Mouse (Mus musculus) liver, embryonic 11.5 days (tissue): ENCODE measurements around the gene Zfp652. TPM values are rescaled to one million over a fixed set of nuclear protein-coding genes. Genes with fewer than 3 reads are reported as not detected.

ENCODE experiments used
- ATAC-seq: fragments of 200-750 bp; cut with Nextera tagmentation; replicated peaks from 2 replicates; pipeline ENCODE4 v1.8.0; 2017; ENCODE audit warnings: moderate number of reproducible peaks, mild to moderate bottlenecking, moderate TSS enrichment, moderate library complexity; ENCODE audit not compliant: low FRiP score
- DNase-seq: peaks from one replicate; pipeline ENCODE4 v3.0.0-alpha.2; 2017; ENCODE audit warnings: low spot score
- H3K27ac ChIP-seq: fragments of 300-500 bp; sonication (generic); 2 replicates; pipeline ENCODE4 v1.5.1; 2014; ENCODE audit warnings: mild to moderate bottlenecking, low read depth, low read length, control low read depth
- H3K27me3 ChIP-seq: fragments of 300-500 bp; sonication (generic); replicated peaks from 2 replicates; pipeline ENCODE4 v1.6.1; 2014; ENCODE audit warnings: low read length, mixed read lengths; ENCODE audit not compliant: control insufficient read depth, insufficient read depth
- H3K36me3 ChIP-seq: fragments of 300-500 bp; sonication (generic); 2 replicates; pipeline ENCODE4 v1.6.1; 2014; ENCODE audit warnings: mild to moderate bottlenecking, low read length, moderate library complexity, mixed read lengths; ENCODE audit not compliant: control insufficient read depth, insufficient read depth
- H3K4me1 ChIP-seq: fragments of 300-500 bp; sonication (generic); replicated peaks from 2 replicates; pipeline ENCODE4 v1.6.1; 2014; ENCODE audit warnings: low read length, mixed read lengths; ENCODE audit not compliant: control insufficient read depth, insufficient read depth
- H3K4me2 ChIP-seq: fragments of 300-500 bp; sonication (generic); 2 replicates; pipeline ENCODE4 v1.6.1; 2014; ENCODE audit warnings: mild to moderate bottlenecking, control low read depth, moderate library complexity
- H3K4me3 ChIP-seq: fragments of 300-500 bp; sonication (generic); 2 replicates; pipeline ENCODE4 v1.5.1; 2014; ENCODE audit warnings: low read depth, low read length, control low read depth
- H3K9ac ChIP-seq: fragments of 300-500 bp; sonication (generic); 2 replicates; pipeline ENCODE4 v1.6.1; 2014; ENCODE audit warnings: low read depth, low read length, control low read depth
- H3K9me3 ChIP-seq: fragments of 300-500 bp; sonication (generic); 2 replicates; pipeline ENCODE4 v1.6.1; 2016; ENCODE audit warnings: low read length, inconsistent platforms, mixed read lengths; ENCODE audit not compliant: control insufficient read depth
- WGBS: fragments of 180-500 bp; shearing (Covaris S2); extraction: QIAGEN DNeasy Blood & Tissue Kit; methylation state at CpG from one replicate; pipeline ENCODE4 v1.1.7; 2014; 5-methylcytosine and 5-hydroxymethylcytosine counted together
- polyA plus RNA-seq: library from polyadenylated mRNA; unstranded; fragments of >200 nt; fragmentation: Nextera tagmentation; extraction: Ambion mirVana; gene quantifications from 2 replicates; pipeline ENCODE4 v1.2.1, GENCODE M21; 2014

The Zfp652 gene
- polyA plus RNA-seq, 1 experiment from 2014 or later = 8.7 TPM

GRCm38 (mm10) chr11:95842074-95842681 lies 129.7 kb downstream of the Zfp652 start, which contains the start of gene Abi3:
Gene Abi3, minus strand, starts transcription at chr11:95842476.
- H3K36me3 ChIP-seq = no peaks in the 10 kb centered on the region
- ATAC-seq = peak; percentile 79
- H3K4me1 ChIP-seq = peaks cover 24% of the 10 kb centered on the region

GRCm38 (mm10) chr11:95842953-95843352 lies 130.5 kb downstream of the Zfp652 start:
- no peaks in the 10 kb centered on the region for H3K9me3 ChIP-seq
- peaks cover 24% of the 10 kb centered on the region for H3K4me1 ChIP-seq
- H3K4me3 ChIP-seq = no peak overlapping the region
- ATAC-seq (no peak; the same call in 1 of the 2 replicates), DNase-seq (no peak)
- peak overlapping the region; percentile 6 for H3K4me2 ChIP-seq
- H3K27me3 ChIP-seq = peaks cover 5% of the 10 kb centered on the region; the same call in 1 of the 2 replicates
- H3K9ac ChIP-seq = no peak overlapping the region
- WGBS = 42% methylated on average over 5 of the region's 5 CpGs
- H3K36me3 ChIP-seq = no peaks in the 10 kb centered on the region
- no peak overlapping the region for H3K27ac ChIP-seq

More at GRCm38 (mm10) chr11:95842074-95842681, 129.7 kb downstream of the Zfp652 start, which contains the start of gene Abi3:
- Histone ChIP-seq H3K4me3 (peak within 1 kb of the TSS; percentile 27), H3K9me3 (no peaks in the 10 kb centered on the region), H3K4me2 (peak within 1 kb of the TSS; percentile 51), H3K27me3 (peaks cover 5% of the 10 kb centered on the region; the same call in 1 of the 2 replicates), H3K9ac (peak within 1 kb of the TSS; percentile 38; the same call in 1 of the 2 replicates), H3K27ac (peak within 1 kb of the TSS; percentile 46)
- 8% methylated on average over 11 of the region's 11 CpGs for WGBS
- DNase-seq = peak; percentile 58

- no peak overlapping the region for H3K9ac ChIP-seq
- H3K4me3 ChIP-seq = peak overlapping the region; percentile 21
These were observed 131.0 kb downstream of the Zfp652 start for GRCm38 (mm10) chr11:95843421-95843950.

GRCm38 (mm10) chr11:95844935-95845334 lies 132.5 kb downstream of the Zfp652 start:
- no peaks in the 10 kb centered on the region for H3K36me3 ChIP-seq
- no peak overlapping the region for H3K4me3 ChIP-seq
- no peak for DNase-seq
- H3K4me2 ChIP-seq = peak overlapping the region; percentile 5; the same call in 1 of the 2 replicates
- no peak overlapping the region for H3K27ac ChIP-seq
- ATAC-seq = no peak
- no peak overlapping the region for H3K9ac ChIP-seq
- H3K27me3 ChIP-seq = peaks cover 5% of the 10 kb centered on the region; the same call in 1 of the 2 replicates
- no peaks in the 10 kb centered on the region for H3K9me3 ChIP-seq
- peaks cover 24% of the 10 kb centered on the region for H3K4me1 ChIP-seq
- WGBS = 52% methylated on average over 4 of the region's 4 CpGs

More at GRCm38 (mm10) chr11:95843421-95843950, 131.0 kb downstream of the Zfp652 start:
- H3K27ac ChIP-seq = no peak overlapping the region
- peaks cover 24% of the 10 kb centered on the region for H3K4me1 ChIP-seq
- ATAC-seq (no peak), DNase-seq (no peak)
- H3K4me2 ChIP-seq = peak overlapping the region; percentile 34; the same call in 1 of the 2 replicates
- no peaks in the 10 kb centered on the region for H3K9me3 ChIP-seq
- H3K36me3 ChIP-seq = no peaks in the 10 kb centered on the region
- H3K27me3 ChIP-seq = peaks cover 5% of the 10 kb centered on the region; the same call in 1 of the 2 replicates
- WGBS = 38% methylated on average over 6 of the region's 6 CpGs

- H3K9ac ChIP-seq = no peak overlapping the region
- H3K9me3 ChIP-seq = no peaks in the 10 kb centered on the region
- H3K4me2 ChIP-seq = no peak overlapping the region
- H3K36me3 ChIP-seq = no peaks in the 10 kb centered on the region
- H3K4me1 ChIP-seq = no peaks in the 10 kb centered on the region
- H3K27ac ChIP-seq = no peak overlapping the region
- ATAC-seq (no peak), DNase-seq (no peak)
- 0 out of 2 replicates have a peak, but pooled peaks cover 4% of the 10 kb centered on the region for H3K27me3 ChIP-seq
- H3K4me3 ChIP-seq = no peak overlapping the region
- 75% methylated on average over 2 of the region's 2 CpGs for WGBS
These were observed 138.4 kb downstream of the Zfp652 start for GRCm38 (mm10) chr11:95850898-95851297.

- ATAC-seq = no peak
- Histone ChIP-seq H3K4me3 (no peak overlapping the region), H3K4me2 (no peak overlapping the region; the same call in 1 of the 2 replicates), H3K27ac (no peak overlapping the region), H3K27me3 (0 out of 2 replicates have a peak, but pooled peaks cover 4% of the 10 kb centered on the region), H3K36me3 (no peaks in the 10 kb centered on the region), H3K9me3 (no peaks in the 10 kb centered on the region), H3K4me1 (peaks cover 4% of the 10 kb centered on the region; the same call in 1 of the 2 replicates), H3K9ac (no peak overlapping the region)
- no peak for DNase-seq
- 44% methylated on average over 5 of the region's 5 CpGs for WGBS
These were observed 141.2 kb downstream of the Zfp652 start for GRCm38 (mm10) chr11:95853684-95854083.

- H3K4me2 ChIP-seq = no peak overlapping the region
- no peaks in the 10 kb centered on the region for H3K36me3 ChIP-seq
- 0 out of 2 replicates have a peak, but pooled peaks cover 1% of the 10 kb centered on the region for H3K27me3 ChIP-seq
- H3K4me1 ChIP-seq = peaks cover 17% of the 10 kb centered on the region
- H3K4me3 ChIP-seq = no peak overlapping the region
- H3K9ac ChIP-seq = no peak overlapping the region
- 73% methylated on average over 4 of the region's 4 CpGs for WGBS
- DNase-seq = no peak
- no peaks in the 10 kb centered on the region for H3K9me3 ChIP-seq
- no peak overlapping the region for H3K27ac ChIP-seq
- ATAC-seq = no peak
These were observed 144.8 kb downstream of the Zfp652 start for GRCm38 (mm10) chr11:95857306-95857705.

GRCm38 (mm10) chr11:95857716-95858527 lies 145.4 kb downstream of the Zfp652 start:
- H3K4me2 ChIP-seq = peak overlapping the region; percentile 95
- H3K9me3 ChIP-seq = no peaks in the 10 kb centered on the region
- DNase-seq = no peak
- peak overlapping the region; percentile 99 for H3K27ac ChIP-seq
- 28% methylated on average over 21 of the region's 21 CpGs for WGBS
- H3K36me3 ChIP-seq = no peaks in the 10 kb centered on the region
- peak overlapping the region; percentile 73 for H3K4me3 ChIP-seq
- no peak for ATAC-seq
- peak overlapping the region; percentile 77 for H3K9ac ChIP-seq
- peaks cover 17% of the 10 kb centered on the region for H3K4me1 ChIP-seq
- no peaks in the 10 kb centered on the region for H3K27me3 ChIP-seq
